Mouse (Mus musculus): ENCODE measurements around the gene Hnrnph1. TPM values are rescaled to one million over a fixed set of nuclear protein-coding genes. Genes with fewer than 3 reads are reported as not detected.
"Not testable (repeated sequence)": the region's sequence is repeated elsewhere in the genome, so short reads cannot be mapped to it uniquely, and the experiment has no call there.

Hnrnph1 gene
- total RNA-seq (2015): 748 and 912 TPM in 2 replicates
- 703 and 864 TPM in 2 replicates for total RNA-seq (2017)

DNA sequence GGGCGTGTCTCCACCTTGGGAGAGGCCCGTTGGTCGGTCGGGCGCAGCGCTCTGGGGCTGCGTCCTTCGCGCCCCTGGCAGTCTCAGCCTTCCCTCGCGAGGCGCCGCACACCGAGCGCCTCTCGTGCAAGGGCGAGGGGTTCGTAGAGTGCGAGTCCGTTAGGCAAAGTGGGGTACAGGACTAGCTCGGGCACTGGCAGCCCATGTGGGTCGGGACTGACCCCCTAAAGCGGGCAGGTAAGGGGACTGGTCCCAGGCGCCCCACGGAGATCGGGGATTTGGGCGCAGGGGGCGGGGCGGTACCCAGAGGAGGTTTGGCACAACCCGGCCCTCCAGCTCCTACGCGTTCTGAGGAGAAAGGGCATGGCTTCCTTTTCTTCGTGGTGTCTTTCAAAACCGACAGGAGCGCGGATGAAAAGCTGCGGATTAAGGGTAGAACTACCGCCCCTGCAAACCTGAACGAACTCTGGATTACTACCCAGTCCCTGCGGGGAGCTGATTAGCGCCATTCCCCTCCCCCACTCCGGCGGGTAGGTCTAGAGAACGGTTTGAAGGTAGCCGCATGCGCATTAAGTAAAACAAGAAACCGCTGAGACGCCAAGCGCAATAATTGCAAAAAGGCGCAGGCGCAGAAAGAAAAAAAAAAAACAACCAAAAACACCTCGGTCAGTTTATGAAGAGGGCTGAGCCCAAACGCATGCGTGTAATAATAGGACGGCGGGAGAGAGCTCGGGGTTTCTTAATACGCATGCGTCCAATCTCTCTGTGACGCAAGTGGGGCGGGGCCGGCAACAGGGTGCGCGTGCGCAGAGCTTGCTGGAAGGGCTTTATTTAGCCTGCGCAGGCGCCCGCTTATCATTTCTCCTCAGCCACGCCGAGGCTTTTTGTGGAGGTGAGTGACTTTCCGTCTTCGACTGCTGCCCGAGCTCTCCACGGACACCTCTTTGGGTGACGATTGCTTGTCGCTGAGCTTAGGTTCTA, at the start of gene Hnrnph1:
Hnrnph1 (plus strand) TSS at position 80 of the 981 bp plus-strand sequence.
- peak; percentile 73 for ATAC-seq (replicated peaks; ENCODE audit: poor library complexity)

DNA sequence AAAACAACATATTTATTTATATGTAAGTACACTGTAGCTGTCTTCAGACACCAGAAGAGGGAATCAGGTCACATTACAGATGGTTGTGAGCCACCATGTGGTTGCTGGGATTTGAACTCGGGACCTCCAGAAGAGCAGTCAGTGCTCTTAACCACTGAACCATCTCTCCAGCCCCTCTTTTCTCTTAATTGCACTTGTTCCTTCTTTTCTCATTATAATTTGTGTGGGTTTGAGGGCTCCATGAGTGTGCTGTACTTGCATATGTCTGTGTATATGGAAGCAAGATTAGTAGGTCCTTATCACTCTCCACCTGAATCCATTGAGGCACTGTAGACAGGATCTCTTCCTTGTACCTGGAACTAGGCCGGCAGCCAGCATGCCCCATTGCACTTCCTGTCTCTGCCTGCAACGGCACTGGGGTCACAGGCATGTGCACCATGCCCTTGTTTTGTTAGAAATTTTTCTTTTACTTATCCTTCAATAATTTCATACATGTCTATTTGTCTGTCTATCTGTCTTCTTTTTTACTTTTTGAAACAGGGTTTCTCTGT, 48.6 kb upstream of the Hnrnph1 start:
- ATAC-seq (replicated peaks; ENCODE audit: poor library complexity): no peak

DNA sequence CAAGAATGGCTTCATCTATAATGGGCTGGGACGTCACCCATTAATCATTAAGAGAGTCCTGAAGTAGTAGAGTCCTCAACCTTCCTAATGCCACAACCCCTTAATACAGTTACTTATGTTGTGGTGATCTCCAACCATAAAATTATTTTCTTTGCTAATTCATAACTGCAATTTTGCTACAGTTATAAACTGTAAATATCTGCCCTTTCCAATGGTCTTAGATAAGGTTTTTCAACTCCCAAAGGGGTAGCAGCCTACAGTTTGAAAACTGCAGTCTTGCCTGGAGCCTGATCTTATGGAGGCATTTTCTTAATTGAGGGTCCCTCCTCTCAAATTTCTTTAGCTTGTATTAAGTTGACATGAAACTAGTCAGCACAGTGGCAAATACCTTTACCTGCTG, 47.4 kb upstream of the Hnrnph1 start:
- ATAC-seq (replicated peaks; ENCODE audit: poor library complexity): no peak

DNA sequence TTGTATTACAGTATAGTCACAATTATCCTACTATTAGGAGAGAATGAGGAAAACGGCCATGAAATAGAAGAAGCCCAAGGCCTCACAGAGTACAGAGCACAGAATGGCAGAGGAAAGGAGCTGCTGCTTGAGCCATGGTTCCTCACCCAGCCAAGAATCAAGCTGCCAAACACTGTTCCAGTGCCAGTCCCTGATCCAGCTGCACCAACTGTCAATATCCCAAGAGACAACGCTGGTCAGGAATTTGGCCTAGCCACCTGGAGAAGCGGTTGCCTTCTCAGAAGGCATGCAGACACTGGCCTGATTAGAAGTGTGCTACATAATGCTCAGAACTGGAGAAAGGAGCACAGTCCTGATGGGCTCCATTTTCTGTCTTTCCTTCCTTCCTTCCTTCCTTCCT, 43.6 kb upstream of the Hnrnph1 start:
- no peak for ATAC-seq (replicated peaks; ENCODE audit: poor library complexity)

DNA sequence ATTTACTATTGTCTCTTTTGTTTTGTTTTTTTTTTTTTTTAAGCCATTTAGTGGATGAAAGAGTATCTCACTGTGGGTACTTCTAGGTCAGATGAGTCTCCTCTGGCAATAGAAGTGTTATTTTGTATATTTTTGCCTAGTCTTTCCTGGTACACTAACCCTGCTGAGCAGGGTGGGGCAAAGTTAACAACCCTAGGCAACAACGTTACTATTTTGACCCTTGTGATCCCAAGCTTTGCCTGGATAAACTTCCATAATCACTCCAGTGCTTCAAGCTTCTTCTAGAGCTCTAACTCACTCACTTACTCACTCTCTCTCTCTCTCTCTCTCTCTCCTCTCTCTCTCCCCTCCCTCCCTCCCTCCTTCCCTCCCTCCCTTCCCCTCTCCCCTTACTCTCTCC, 40.7 kb upstream of the Hnrnph1 start:
- ATAC-seq (replicated peaks; ENCODE audit: poor library complexity): no peak

DNA sequence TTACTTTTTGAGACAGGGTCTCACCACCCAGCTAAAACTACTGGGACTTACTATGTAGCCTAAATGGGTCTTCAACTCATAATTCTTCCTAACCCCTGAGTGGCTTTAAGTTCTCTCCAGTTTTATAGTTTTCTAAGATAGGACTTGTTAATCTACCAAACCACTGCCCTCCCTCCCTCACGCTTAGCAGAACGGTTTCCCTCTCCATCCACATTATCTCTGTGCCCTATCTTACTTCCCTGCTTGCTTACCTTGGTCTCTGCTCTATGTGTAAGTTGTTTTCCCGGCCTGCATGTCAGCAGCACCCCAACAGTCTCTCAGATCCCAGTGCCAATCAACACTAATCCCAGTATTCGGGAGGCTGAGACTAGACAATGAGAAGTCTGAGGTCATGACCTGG, 39.9 kb upstream of the Hnrnph1 start:
- peak; percentile 23; the same call in 1 of the 2 replicates for ATAC-seq (replicated peaks; ENCODE audit: poor library complexity)

DNA sequence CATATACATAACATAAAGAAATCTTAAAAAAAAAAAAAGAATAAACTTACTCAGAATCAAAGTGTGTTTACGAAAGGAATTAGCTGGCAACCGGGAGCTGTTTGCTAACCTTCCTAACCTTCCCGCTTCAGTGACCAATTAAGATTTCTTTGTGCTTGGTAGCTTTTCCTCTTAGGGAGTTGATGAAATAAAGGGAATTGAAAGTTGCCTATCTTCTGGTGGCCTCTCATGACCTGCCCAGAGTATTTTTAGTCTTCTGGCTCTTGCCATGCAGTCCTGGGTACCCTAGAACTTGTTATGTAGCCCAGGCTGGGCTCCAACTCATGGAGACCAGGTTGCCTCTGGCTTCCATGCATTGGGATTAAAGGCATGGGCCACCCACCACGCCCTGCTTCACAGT, 31.3 kb upstream of the Hnrnph1 start:
- ATAC-seq (replicated peaks; ENCODE audit: poor library complexity): 0 out of 2 replicates have a peak, but pooled peaks have one; percentile 20

DNA sequence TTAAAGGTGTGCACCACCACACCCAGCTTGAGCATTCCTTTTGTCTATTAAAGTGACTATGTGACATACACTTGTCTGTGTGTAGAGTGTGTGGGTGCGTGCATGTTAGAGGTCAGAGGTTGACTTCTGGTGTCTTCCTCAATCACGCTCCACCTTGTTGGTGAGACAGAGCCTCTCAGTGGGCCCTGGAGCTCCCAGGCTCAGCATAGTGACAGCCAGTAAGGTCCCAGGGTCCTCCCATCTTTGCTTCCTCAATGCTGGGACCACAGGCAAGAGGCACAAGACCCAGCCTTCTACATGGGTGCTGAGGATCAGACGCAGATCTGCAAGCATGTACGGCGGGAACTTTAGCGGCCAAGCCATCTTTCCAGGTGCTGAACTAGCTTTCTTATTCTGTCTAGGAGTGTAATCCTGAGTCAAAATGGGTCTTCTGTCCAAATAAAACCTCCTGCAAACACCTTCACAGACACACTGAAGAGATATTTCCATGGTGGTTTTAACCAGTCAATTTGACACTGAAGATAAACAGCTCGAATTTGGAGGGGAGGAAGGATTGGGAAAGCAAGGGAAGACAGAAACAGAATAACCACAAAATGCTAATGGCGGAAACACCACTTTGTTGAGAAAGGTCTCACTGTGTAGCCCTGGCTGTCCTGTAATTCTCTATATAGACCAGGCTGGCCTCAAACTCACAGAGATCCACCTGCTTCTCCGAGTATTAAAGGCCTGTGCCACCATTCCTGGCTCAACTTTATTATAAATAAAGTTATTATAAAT, 30.3 kb upstream of the Hnrnph1 start:
- peak; percentile 65 for ATAC-seq (replicated peaks; ENCODE audit: poor library complexity)

DNA sequence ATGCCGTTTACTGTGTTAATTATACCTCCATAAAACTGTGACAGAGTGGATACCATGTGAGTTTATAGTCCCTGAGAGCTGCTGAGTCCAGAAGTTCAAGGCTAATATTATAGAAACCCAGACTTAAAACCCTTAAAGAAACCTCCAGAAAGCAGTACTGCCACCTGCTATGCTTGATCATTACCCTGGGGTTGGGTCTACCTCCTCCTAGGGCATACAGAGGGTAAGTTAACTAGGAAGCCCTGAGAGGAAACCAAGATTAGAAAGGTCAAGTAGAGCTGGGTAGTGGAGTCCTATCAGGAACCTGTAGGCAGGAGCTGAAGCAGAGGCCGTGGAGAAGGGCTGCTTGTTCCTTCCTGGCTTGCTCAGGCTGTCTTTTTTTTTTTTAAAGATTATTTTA, 24.6 kb upstream of the Hnrnph1 start:
- no peak for ATAC-seq (replicated peaks; ENCODE audit: poor library complexity)

DNA sequence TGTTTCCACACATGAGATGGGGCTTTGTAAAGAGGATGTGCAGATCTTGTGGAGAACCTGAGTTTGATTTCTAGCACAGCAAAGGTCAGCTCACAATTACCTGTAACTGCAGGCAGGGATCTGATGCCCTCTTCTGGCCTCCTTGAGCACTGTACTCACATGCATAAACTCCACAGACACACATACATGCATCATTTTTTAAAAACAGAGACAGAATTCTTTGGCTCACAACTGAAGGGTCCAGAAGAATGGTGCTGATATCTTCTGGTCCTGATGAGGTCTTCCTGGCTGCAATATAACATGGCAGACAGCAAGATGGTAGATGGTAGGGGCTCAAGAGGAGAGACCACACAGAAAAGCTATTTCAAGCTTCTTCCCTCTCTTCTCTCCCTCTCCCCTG, 22.6 kb upstream of the Hnrnph1 start, which contains the start of gene Cby3:
Cby3 (plus strand) TSS at position 301 of the 400 bp plus-strand sequence.
- no peak for ATAC-seq (replicated peaks; ENCODE audit: poor library complexity)

DNA sequence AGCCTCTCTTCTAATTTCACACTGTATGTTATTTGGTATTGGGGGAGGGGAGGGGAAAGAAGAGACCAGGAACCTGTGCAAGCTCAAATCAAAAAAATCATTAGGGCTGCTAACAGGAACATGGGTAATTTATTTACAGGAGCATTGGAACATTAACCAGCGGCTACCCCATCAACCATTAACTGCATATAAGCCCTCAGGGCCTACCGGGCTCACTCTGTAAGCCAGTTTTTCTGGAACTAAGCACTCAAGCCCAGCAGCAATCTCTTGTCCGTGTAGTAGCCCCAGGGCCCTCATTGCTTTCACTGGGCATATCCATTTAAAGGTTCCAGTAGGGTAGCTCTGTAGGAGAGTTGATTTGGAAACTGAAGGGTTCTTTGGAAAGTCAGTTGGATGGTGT, 21.9 kb upstream of the Hnrnph1 start:
- ATAC-seq (replicated peaks; ENCODE audit: poor library complexity): no peak

DNA sequence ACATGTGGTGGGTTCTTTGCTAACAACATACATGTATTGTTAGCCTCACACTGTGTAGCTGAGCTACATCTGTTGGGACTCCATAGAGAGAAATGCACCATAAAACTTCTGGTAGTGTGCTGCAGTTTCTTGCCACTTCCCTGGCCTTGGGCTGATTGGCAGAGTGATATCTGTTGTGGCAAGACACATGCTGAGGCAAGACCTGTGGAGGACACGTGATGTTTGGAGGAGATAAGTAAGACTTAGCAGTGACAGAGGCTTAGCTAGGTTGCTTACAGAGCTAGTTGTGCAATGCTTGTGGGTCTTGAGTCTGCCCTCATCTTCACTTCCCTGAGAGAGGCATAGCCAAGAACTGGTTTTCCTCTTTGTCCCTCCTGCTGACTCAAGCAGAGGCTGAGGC, 21.4 kb upstream of the Hnrnph1 start:
- ATAC-seq (replicated peaks; ENCODE audit: poor library complexity): peak; percentile 79

DNA sequence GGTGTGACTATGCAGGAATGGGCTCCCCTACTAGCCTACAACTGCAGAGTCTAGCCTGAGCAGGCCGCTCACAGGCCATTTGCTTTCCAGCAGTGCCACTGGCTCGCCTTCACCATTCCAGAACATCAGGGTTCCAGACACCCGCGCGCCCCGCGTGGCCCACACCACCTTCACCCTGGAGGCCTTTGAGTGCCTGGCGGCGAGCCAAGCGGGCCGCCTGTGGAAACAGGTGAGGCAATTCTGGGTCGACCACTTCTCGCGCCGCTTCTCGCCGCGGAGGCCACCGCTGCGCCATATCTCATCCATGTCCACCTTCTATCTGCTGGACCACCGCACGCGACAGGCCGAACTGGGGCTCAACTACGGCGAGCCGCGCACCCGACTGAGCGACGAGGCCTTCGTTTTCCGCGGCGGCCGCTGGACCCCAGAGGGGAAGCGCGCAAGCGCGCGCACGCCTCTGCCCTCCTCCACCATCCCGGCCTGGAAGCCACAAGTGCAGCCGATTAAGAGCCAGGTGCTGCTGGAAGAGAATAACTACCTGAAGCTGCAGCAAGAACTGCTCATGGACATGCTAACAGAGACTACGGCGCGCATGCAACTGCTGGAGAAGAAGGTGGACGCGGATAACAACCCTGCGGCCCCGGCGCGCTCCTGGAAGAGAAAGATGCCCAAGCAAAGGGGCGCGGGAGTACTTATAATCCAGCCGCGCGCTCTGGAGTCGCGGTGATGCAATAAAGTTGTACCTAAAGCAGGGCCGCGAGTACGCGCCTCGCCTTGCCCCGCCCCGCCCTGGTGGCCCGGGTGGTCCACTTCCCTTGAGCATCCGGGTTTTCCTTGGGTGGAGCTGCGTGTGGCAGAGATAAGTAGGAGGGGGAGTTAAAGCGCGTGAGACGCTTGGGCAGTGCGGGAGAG, 17.6 kb upstream of the Hnrnph1 start:
- ATAC-seq (replicated peaks; ENCODE audit: poor library complexity): peak; percentile 81

DNA sequence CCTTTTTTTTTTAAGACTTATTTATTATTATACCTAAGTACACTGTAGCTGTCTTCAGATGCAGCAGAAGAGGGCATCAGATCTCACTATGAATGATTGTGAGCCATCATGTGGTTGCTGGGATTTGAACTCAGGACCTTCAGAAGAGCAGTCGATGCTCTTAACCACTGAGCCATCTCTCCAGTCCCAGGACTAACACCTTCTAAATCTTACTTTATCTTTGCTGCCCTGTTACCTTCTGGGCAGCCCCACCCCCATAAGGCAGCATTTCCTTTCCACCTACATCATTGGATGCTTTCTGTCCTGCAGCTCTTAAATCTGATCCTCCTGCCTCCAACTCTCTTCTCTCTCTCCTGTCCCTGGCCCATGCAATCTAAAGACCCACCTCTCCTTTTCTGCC, 15.5 kb upstream of the Hnrnph1 start:
- not testable (repeated sequence) for ATAC-seq (replicated peaks; ENCODE audit: poor library complexity)

DNA sequence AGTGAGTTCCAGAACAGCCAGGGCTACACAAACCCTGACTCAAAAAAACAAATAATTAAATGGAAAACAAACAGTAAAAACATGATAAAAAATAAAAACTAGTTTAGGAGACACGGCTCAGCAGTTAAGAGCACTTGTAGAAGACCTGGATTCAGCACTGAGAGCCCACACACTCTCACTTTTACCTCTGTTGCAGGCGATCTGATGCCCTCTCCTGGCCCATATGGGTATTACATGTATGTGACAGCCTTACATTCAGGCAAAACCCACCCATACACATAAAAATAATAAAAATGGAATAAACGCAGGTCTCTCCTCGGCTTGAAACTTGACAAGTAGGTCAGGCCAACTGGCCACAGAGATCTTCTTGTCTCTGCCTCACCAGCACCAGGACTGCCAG, 12.2 kb upstream of the Hnrnph1 start:
- ATAC-seq (replicated peaks; ENCODE audit: poor library complexity): peak; percentile 87

DNA sequence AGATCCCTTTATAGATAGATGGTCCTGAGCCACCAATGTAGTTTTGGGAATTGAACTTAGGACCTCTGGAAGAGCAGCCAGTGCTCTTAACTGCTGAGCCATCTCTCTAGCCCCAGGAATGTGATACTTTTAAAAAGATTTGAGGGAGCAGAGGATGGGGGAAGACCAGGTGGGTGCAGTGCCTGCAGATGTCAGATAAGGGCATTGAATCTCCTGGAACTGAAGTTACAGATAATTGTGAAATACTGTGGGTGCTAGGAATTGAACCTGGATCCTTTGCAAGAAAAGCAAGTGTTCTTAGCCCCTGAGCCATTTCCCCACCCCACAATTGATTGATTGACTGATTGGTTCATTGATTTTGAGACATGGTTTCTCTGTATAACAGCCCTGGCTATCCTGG, 11.5 kb upstream of the Hnrnph1 start:
- no peak for ATAC-seq (replicated peaks; ENCODE audit: poor library complexity)

DNA sequence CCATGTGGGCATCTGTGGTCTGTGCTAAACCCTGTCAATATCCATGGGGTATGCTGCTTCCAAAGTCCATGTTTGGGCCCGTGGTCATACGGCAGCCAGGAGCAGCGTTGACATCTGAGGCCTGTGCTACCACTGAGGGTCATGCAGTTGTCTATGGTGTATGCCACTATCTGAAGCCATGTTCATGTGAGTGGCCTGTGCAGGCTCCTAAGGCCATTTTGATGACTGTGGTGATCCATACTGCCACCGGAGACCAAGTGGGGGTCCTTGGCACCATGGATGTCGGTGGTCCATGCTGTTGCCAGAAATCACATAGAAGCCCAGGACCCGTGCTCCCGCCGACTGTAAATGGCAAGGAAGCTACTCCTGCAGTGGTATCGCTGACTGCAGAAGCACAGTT, 9.3 kb upstream of the Hnrnph1 start:
- ATAC-seq (replicated peaks; ENCODE audit: poor library complexity): no peak

DNA sequence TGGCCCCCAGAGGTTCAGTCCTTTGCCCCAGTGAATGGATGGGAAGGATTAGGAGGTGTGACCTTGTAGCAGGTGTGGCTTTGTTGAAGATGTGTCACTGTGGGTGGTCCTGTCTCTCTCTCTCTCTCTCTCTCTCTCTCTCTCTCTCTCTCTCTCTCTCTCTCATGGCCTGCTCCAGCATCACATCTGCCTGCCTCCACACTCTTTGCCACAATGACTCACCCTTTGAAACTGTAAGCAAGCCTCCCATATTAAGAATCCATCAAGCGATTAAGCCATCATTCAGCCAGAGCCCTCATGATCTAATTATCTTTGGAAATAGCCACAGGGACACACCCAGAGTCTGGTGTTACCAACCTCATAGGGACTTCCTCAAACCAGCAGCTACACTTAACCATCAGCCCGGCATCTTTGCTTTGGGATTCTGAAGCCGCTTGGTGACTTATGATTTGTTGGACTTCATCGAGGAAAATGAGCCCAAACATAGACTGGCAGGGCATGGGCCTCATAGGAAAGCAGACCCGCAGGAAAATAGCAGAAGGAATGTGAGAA, 7.4 kb upstream of the Hnrnph1 start:
- peak; percentile 74 for ATAC-seq (replicated peaks; ENCODE audit: poor library complexity)

DNA sequence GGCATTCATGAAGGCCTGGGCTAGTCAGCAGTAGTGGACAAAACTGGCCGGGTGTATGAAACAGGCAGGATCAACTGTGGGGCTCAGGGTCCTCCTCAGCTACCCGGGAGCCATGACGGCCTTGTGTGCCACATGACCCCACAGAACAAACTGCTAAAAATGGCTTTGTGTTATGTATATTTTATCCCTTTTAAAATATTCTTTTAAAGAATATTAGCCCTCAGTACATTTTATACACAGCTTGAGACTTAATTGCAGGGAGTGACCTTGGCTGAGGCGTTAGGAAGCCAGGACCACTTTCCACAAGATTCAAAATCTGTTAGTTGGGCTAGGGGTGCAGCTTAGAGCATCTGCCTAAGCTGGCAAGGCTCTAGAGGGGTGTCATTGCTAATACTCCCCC, 5.8 kb upstream of the Hnrnph1 start:
- ATAC-seq (replicated peaks; ENCODE audit: poor library complexity): no peak

DNA sequence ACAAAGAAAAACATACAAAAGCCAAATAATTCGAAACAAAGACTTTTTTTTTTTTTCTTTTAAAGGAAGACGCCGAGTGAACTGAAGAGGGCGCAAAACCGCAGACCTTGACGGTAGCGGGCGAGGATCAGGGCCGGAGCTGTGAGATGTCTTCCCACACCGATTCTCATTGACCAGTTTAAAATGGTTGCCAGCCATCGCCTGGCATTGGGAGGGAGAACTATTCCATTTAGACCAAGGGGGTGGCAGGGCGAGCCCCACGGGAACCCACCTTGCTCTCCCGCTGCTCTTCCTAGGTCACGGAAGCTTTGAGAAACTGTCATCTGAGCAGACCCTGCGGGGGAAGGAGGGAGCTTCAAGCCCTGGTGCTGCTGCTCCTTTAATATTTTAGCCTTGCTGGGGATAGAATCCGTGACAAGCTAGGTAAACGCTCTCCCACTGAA, 5.4 kb upstream of the Hnrnph1 start:
- peak; percentile 78 for ATAC-seq (replicated peaks; ENCODE audit: poor library complexity)
